Mouse (Mus musculus): ENCODE measurements around the gene Stard10.
A peak's percentile ranks its signal among the peaks of the same experiment; 100 is the strongest.

Stard10 gene

GRCm38 (mm10) chr7:101369666-101370065, 52.8 kb downstream of the Stard10 start:
- no peak for DNase-seq (ENCODE audit: low read depth, low spot score)

- DNase-seq (ENCODE audit: low read depth, low spot score) = no peak
Observed at GRCm38 (mm10) chr7:101373082-101373481, 56.2 kb downstream of the Stard10 start.

GRCm38 (mm10) chr7:101374155-101374554, 57.3 kb downstream of the Stard10 start:
- peak; percentile 53 for DNase-seq (ENCODE audit: low read depth, low spot score)

- DNase-seq (ENCODE audit: low read depth, low spot score) = no peak
Observed at GRCm38 (mm10) chr7:101376701-101377340, 59.9 kb downstream of the Stard10 start.

- DNase-seq (ENCODE audit: low read depth, low spot score) = peak; percentile 67
Observed at GRCm38 (mm10) chr7:101377741-101378262, 60.9 kb downstream of the Stard10 start.

GRCm38 (mm10) chr7:101378285-101378684, 61.4 kb downstream of the Stard10 start:
- DNase-seq (ENCODE audit: low read depth, low spot score) = no peak

GRCm38 (mm10) chr7:101378796-101379465, 62.0 kb downstream of the Stard10 start:
- no peak for DNase-seq (ENCODE audit: low read depth, low spot score)

GRCm38 (mm10) chr7:101379732-101380131, 62.8 kb downstream of the Stard10 start:
- DNase-seq (ENCODE audit: low read depth, low spot score) = no peak

- DNase-seq (ENCODE audit: low read depth, low spot score) = no peak
Observed at GRCm38 (mm10) chr7:101381512-101381911, 64.6 kb downstream of the Stard10 start.

- DNase-seq (ENCODE audit: low read depth, low spot score) = no peak
Observed at GRCm38 (mm10) chr7:101382378-101382777, 65.5 kb downstream of the Stard10 start.

GRCm38 (mm10) chr7:101383756-101384155, 66.9 kb downstream of the Stard10 start:
- DNase-seq (ENCODE audit: low read depth, low spot score) = no peak

- DNase-seq (ENCODE audit: low read depth, low spot score) = no peak
Observed at GRCm38 (mm10) chr7:101384931-101385330, 68.0 kb downstream of the Stard10 start.

- no peak for DNase-seq (ENCODE audit: low read depth, low spot score)
Observed at GRCm38 (mm10) chr7:101385331-101385733, 68.4 kb downstream of the Stard10 start.

- no peak for DNase-seq (ENCODE audit: low read depth, low spot score)
Observed at GRCm38 (mm10) chr7:101385866-101386452, 69.1 kb downstream of the Stard10 start.

- no peak for DNase-seq (ENCODE audit: low read depth, low spot score)
Observed at GRCm38 (mm10) chr7:101389256-101389655, 72.4 kb downstream of the Stard10 start.

- DNase-seq (ENCODE audit: low read depth, low spot score) = no peak
Observed at GRCm38 (mm10) chr7:101391909-101392479, 75.1 kb downstream of the Stard10 start.

- DNase-seq (ENCODE audit: low read depth, low spot score) = no peak
Observed at GRCm38 (mm10) chr7:101393015-101393414, 76.1 kb downstream of the Stard10 start.

GRCm38 (mm10) chr7:101393694-101394504, 77.0 kb downstream of the Stard10 start:
- peak; percentile 43 for DNase-seq (ENCODE audit: low read depth, low spot score)

GRCm38 (mm10) chr7:101394569-101394968, 77.7 kb downstream of the Stard10 start:
- DNase-seq (ENCODE audit: low read depth, low spot score) = no peak

GRCm38 (mm10) chr7:101395471-101395870, 78.6 kb downstream of the Stard10 start:
- no peak for DNase-seq (ENCODE audit: low read depth, low spot score)
